Mouse (Mus musculus) urinary bladder, postnatal 14 days (tissue): ENCODE measurements around the gene Entpd5.
A peak's percentile ranks its signal among the peaks of the same experiment; 100 is the strongest.
"Not testable (repeated sequence)": the region's sequence is repeated elsewhere in the genome, so short reads cannot be mapped to it uniquely, and the experiment has no call there.

Experiments used
- DNase-seq: peaks from one replicate; pipeline ENCODE4 v3.0.0; 2021; ENCODE audit warnings: low spot score

The Entpd5 gene

DNA sequence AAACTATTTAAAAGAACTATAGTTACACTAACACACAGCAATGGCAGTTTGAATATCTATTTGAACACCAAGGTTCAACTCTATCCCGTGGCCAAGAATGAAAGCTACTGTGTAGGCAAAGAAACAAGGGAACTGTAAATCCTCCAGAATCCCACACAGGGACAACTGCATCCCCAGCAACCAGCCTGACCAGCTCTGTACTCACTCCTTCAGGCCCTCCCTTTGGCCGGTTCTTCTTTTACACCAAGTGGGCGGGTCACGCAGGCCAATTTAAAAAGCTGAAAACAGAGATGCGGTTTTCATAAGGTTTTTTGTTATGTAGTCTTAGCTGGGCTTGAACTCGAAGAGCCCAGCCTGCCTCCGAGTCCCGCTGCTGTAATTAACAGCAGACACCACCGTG, 9.7 kb downstream of the Entpd5 start:
- DNase-seq = peak; percentile 35

- no peak for DNase-seq
These were observed 10.2 kb downstream of the Entpd5 start for GRCm38 (mm10) chr12:84398629-84399028.

DNA sequence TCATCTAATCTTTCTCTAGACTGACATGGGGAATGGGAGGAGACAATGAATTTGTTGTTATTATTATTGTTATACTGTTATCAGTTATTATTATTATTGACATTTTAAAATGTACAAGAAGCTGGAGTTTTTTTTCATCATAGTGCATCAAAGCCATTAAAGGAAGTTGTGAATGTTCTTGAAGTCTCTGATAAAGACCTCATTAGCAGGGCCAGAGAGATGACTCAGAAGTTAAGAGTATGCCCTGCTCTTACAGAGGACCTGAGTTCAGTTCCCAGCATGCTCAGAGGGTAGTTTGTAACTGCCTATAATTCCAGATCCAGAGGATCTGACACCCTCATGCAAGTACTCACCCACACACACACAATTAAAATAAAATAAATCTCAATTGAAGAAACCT, 11.1 kb downstream of the Entpd5 start:
- no peak for DNase-seq

GRCm38 (mm10) chr12:84396947-84397679, 11.7 kb downstream of the Entpd5 start:
- DNase-seq = no peak

- no peak for DNase-seq
These were observed 15.0 kb downstream of the Entpd5 start for GRCm38 (mm10) chr12:84393847-84394246.

DNA sequence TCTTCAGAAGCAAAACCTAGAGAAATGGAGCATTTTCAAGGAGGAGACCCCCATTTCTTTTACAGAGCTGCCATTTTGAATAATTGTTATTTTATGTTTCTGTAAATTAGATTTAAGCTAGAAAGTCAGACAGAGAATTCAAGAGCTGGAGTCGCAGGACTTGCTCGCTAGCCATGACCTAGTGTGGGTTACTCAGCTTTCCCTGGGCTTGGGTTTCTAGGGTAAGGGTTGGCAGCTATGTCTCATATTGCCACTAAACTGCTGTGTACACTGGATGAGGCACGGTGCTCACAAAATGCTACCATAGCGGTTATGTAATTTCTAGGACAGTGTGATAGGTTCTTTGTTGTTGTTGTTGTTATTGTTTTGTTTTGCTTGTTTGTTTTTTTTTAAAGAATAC, 16.1 kb downstream of the Entpd5 start:
- DNase-seq = no peak

- no peak for DNase-seq
These were observed 18.5 kb downstream of the Entpd5 start for GRCm38 (mm10) chr12:84390336-84390735.

DNA sequence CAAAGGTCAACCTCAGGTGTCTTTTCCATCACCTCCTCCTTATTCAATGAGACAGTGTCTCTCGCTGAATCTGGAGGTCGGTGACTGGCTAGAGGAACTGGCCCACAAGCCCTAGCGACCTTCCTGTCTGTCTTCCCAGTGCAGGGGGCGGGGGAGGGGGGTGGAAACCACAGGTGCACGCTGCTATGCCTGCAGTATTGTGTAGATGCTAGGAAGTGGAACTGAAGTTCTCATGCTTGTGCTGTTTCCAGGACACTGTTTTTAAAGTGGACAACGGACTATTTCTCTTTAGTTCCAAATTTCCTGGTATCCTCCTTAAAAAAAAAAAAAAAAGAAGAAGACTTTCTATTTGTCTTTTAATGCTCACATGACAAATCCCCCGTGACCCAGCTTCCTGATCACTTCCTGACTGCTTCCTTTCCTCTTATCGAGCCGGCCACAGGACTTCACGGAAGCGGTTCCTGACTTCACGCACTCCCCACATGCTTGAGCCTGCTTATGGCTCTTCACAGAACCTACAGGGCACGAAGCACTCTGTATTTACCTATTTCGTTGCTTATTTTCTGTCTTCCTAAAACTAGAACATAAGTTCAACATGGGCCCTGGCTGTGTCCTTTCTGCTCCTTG, 19.9 kb downstream of the Entpd5 start:
- DNase-seq = no peak

DNA sequence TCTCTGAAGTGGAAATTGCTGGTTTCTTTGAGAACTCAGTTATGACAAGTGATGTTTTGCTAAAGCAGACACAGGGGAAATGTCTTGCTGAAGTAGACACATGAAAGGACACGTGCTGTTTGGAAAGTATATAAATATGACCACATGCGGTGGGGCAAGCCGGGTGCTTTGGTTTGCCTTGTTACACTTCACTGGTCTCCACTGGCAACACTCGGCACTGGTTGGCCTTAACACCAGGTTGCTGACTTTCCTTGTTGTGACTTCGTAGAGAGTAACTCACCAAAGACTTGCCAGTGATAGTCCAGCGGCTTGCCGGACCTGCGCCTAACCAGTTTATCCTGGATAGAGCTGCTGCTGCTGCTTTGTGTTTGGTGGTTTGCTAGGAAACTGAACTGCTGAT, 20.7 kb downstream of the Entpd5 start:
- DNase-seq = no peak

- no peak for DNase-seq
These were observed 23.4 kb downstream of the Entpd5 start for GRCm38 (mm10) chr12:84385408-84385807.

DNA sequence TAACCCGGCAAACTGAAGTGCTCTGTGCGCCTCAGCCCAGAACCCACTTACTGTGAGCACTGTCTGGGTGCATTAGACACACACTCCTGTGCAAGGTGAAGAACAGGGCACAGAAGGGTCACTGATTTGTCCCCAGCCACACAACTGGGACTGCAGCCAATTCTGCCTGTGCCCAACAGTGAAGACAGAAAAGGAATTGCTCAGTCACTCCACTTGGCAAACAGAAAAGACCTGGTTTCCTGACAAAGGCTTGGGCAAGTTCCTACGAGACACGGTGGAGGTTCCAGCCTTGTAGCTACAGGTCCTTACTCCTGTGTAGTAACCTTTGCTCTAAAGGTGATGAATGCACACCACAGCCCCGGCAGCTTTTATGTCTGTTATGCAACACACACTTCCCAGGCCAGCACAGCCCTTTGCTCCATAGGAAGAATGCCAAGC, 24.2 kb downstream of the Entpd5 start:
- peak; percentile 85 for DNase-seq

GRCm38 (mm10) chr12:84382369-84382768, 26.5 kb downstream of the Entpd5 start:
- no peak for DNase-seq

DNA sequence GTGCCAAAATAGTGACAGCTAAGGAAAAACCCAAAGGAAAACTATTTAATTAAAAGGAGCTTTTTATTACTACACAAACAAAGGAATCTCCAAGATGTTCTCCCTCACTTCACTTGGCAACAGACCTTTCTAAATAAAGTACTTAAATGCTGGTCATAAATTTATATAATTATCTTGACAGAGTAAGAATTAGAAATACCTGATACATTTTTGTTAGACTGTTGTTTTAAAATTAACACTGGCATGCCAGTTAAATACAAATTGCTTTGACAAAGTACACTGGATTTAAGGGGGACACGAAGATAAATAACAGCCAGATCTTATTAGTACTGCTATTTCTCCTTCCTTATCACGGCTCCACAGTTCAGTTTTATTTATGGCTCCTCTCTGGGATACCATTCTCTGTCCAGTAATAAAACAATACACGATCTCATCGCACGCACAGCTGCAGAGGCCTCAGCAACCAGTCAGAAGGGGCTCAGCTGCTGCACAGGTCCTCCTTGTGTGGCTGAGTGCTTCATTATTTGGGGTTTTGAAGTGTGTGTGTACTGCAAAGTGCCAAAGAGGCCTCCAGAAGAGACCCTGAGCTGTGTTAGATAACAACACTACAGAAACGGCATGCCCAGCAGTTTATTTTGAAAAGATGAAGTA, 34.9 kb downstream of the Entpd5 start:
- DNase-seq = no peak

DNA sequence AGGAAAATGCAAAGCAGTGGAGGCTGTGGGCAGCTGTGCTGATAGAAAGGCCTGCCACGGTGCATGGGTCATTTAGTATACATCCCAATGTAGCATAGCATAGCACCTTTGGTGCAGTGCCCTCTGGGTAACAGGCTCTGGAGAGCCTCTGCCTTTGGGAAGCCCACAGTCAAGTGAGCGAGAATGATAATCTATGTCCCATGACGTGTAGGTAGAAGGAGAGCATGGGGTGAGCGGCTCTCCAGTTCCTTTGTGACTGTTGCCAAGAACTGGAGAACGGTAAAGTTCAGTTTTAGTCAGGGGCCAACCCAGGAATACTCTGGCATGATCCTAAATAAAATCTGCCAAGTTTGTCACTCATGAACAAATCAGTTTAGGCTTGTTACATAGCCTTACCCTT, 37.2 kb downstream of the Entpd5 start:
- no peak for DNase-seq

DNA sequence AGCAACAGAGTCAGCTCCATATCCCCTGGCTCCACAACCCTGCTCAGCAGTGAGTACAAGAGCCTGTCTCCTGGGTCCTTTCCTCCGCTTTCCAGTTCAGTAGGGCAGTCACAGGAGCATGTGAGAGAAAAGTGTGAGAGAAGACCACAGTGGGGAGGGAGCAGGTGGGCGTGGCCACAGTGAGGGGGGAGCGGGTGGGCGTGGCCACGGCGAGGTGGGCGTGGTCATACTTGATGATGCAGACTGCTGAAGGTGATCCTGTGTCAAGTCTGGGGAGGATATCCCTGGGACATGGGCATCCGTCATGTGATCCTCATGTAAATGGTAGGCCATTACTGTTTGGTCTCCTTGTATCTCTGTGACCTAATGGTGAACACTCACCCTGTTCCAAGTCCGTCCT, 41.9 kb downstream of the Entpd5 start:
- no peak for DNase-seq

DNA sequence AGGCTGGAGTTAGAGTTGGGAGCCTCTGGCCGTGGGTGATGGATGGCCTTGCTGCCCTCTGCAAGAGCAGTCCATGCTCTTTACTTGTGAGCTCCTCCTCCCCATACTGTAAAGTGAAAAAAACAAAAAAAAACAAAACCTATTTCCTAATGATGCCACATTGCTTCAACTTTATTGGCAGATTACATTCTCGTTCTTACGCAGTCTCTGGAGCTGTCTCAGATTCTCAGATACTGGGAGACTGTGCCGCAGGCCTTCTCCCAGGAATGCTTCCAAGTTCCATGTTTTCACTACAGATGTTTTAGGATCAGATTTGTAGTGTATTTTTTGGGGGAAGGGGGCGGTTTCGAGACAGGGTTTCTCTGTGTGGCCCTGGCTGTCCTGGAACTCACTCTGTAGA, 43.7 kb downstream of the Entpd5 start:
- DNase-seq = no peak

GRCm38 (mm10) chr12:84364291-84364690, 44.5 kb downstream of the Entpd5 start:
- no peak for DNase-seq

DNA sequence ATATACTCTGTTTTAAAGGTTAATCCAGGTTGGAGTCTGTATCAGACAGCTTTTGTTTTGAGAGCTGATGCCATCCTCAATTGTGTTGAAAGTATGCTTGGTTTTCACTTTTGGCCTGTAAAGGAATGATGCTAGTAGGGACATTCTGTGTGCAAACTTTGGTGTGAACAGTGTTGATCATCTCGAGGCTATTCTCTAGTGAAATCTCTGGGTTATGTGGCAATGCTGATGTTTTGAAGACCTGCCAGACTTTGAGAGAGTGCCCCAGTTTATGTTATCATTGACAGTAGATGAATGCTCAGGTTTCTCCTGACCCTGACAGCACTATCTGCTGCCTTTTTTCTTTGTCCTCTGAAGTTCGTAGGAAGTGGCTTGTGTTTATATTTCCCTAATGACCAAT, 46.0 kb downstream of the Entpd5 start:
- DNase-seq = no peak

DNA sequence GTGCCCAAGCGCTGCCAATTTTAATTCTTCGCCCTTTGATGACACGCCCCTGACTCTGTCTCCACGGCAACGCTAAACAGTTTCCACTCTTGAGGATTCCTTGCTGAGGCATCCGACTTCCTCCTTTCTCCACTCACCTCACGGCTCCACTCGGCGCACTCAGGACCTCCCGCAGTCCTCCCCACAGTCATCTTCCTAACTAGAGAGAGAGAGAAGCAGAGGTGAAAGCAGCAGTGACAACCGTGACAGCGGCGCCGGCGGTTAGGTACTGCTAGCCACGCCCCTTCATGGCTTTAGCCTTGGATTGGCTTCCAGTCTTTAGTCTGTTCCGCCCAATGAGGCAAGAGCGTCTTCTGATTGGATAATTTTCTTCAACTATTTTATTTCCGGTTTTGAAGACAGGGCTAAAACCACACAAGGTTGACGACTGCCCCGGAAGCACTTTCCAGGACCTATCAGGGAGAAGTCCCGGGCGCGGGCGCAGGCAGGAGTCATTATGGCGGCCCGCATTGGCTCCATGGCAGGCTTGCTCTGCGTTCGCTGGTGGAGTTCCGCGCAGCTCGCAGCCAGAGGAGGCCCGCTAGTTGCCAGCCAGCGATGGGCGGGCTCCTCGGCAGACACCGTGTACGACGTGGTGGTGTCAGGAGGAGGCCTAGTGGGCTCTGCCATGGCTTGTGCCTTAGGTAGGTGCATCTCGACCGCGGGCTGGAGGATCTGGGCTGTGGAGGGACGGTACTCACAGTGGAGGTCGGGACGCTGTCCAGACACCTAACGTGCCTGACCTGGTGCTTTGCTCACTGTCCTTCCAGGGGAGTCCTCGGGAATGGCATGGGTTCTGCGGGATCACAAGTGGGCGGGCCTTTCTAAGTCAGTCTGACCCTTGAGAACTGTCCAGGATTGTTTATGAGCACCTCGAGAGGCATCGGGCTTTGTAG, 47.0 kb downstream of the Entpd5 start, which contains the start of the genes Coq6 and Fam161b:
Gene Coq6, plus strand, starts transcription at position 103 of the 935 bp plus-strand sequence.
Gene Fam161b, minus strand, starts transcription at position 279 of the 935 bp plus-strand sequence.
- peak; percentile 96 for DNase-seq

DNA sequence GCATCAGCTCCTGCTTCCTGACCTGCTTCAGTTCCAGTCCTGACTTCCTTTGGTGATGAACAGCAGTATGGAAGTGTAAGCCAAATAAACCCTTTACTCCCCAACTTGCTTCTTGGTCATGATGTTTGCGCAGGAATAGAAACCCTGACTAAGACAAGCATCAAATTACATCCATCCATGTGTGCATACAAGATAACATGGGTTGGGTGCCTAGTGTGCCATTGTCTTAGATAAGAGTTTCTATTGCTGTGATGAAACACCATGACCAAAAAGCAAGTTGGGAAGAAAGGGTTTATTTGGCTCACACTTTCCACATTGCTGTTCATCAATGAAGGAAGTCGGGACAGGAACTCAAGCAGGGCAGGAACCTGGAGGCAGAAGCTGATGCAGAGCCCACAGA, 50.1 kb downstream of the Entpd5 start:
- not testable (repeated sequence) for DNase-seq

DNA sequence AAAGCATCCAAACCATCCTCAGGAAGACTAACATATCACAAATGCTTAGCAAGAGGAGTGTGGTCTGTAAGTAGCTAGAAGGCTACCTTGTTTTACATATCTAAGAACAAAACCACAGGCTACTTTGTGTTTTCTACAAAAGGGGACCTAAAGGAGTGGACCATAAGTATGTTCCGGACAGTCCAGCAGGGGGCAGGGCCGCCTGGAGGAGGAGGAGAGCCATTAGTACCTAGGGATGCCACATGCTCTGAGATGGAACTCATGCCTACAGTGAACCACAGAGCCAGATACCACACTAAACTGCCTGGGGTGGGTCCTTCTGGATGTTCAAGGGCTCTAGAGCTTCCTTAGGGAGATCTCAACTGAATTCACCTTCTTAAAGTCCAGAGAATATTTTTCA, 61.6 kb downstream of the Entpd5 start:
- peak; percentile 39 for DNase-seq
